Mouse (Mus musculus) bone marrow macrophage, adult 2 months (primary cell): ENCODE data around the gene Six5.

ENCODE experiments used
- CTCF ChIP-seq: IDR thresholded peaks from 2 replicates; pipeline ENCODE4 v1.5.1; 2012; ENCODE audit warnings: low read depth, mild to moderate bottlenecking, low read length, moderate library complexity
- POLR2A ChIP-seq: IDR thresholded peaks from 2 replicates; pipeline ENCODE4 v1.6.1; 2012; ENCODE audit warnings: mild to moderate bottlenecking, low read depth, low read length, borderline replicate concordance

- TF ChIP-seq POLR2A = no peak
- TF ChIP-seq CTCF = no peak
These were observed 10.1 kb upstream of the Six5 start for GRCm38 (mm10) chr7:19084277-19084771.
